Mouse (Mus musculus): ENCODE measurements around the gene Ndufv2.

DNA sequence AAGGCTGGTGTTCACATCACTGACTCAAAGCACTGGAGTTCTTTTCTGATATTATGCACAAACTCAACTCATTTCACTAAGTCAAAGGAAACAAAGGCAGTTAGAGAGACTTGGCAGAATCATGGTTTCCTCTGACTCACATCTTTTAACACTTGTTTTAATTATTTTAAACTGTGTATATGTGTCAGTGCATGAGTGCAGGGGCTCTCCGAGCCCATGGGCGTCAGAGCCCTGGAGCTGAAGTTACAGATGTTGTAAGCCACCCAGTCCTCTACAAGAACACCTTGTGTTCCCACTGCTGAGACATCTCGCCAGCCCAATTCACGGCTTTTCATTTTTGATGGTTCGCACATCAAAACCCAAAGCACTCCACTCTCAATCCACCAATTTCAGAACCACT, 68.1 kb downstream of the Ndufv2 start:
- TF ChIP-seq MAFK (IDR thresholded peaks at IDR 0.05; ENCODE audit: insufficient read depth, low read depth, low read length) = no peak
- TF ChIP-seq CHD2 (IDR thresholded peaks at IDR 0.05; ENCODE audit: low read depth, low read length) = no peak
